Mouse (Mus musculus) E14TG2a.4 (cell line): ENCODE data around the gene Fam217b.

ENCODE experiments used
- CTCF ChIP-seq: conservative IDR thresholded peaks from 2 replicates; pipeline ENCODE4 v1.5.1; 2014; ENCODE audit warnings: low read length
- NANOG ChIP-seq: IDR thresholded peaks from 2 replicates; pipeline ENCODE4 v1.6.1; 2014; ENCODE audit warnings: borderline replicate concordance, low read length, mixed read lengths
- POU5F1 ChIP-seq: IDR thresholded peaks from 2 replicates; pipeline ENCODE4 v1.6.1; 2014; ENCODE audit warnings: low read length, borderline replicate concordance

DNA sequence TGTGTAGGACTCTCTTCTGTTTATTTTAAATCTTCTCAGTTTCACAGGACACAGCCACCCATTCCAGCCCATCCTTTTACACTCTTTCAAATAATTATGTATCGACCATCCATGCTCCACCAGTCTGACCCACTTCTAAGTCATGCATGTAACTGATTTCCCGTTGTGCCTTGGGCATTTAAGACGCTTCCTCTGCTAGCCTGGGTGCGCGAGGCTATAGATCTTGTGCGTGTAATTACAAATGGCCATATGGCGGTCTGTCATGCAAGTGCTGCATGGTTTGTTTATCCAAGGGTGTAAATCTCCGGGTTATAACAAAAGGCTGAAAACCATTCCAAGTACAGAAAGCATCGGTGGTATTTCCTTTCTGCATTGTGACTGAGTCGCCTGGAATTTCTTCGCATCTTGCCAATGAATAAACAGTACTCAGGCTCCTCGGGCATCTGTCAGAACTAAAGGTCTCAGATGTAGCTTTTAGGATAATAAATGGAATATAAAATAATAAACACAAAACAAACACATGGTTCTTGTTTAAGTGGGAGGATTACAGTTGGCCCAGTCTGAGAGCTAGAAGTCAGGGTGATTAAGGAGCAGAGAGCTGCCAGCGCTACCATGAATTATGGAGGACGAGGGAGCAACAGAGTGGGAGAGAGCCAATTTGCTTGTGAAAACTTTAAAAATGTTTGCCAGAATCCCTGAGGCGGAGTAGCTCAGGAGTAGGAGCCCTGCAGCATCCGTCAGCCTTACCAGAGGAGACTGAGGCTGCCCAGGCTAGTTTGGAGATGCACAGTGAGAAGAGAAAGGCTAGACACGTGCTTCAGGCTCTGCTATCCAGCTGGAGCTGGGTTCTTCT lies 40.6 kb downstream of the Fam217b start:
- TF ChIP-seq CTCF (no peak), POU5F1 (no peak), NANOG (no peak)
